Mouse (Mus musculus) right cerebral cortex, postnatal 36 days (tissue): ENCODE measurements around the gene Pla2r1.

ENCODE experiments used
- DNase-seq, 2 experiments: peaks; one replicate each; pipeline ENCODE4 v3.0.0; 2022; ENCODE audit warnings: low spot score in 2 of 2, mixed read lengths in 1 of 2

The Pla2r1 gene

GRCm38 (mm10) chr2:60552902-60553682 is at the start of gene Pla2r1:
Gene Pla2r1, minus strand, starts transcription at chr2:60553308.
- DNase-seq: no peak

GRCm38 (mm10) chr2:60601326-60601725 is 48.2 kb upstream of the Pla2r1 start:
- DNase-seq: no peak

- no peak for DNase-seq
Measured at GRCm38 (mm10) chr2:60600863-60601262, 47.8 kb upstream of the Pla2r1 start.

- DNase-seq: no peak
Measured at GRCm38 (mm10) chr2:60583416-60583815, 30.3 kb upstream of the Pla2r1 start.

GRCm38 (mm10) chr2:60554561-60554960 is 1.5 kb upstream of the Pla2r1 start:
- no peak for DNase-seq

- DNase-seq: no peak
Measured at GRCm38 (mm10) chr2:60552177-60552901, 769 bp downstream of the Pla2r1 start.

- no peak for DNase-seq
Measured at GRCm38 (mm10) chr2:60551673-60552072, 1.4 kb downstream of the Pla2r1 start.

GRCm38 (mm10) chr2:60550521-60550920 is 2.6 kb downstream of the Pla2r1 start:
- no peak for DNase-seq

- DNase-seq: no peak
Measured at GRCm38 (mm10) chr2:60549851-60550250, 3.3 kb downstream of the Pla2r1 start.

GRCm38 (mm10) chr2:60546082-60546481 is 7.0 kb downstream of the Pla2r1 start:
- no peak for DNase-seq

- DNase-seq: no peak
Measured at GRCm38 (mm10) chr2:60544006-60544405, 9.1 kb downstream of the Pla2r1 start.

GRCm38 (mm10) chr2:60541745-60542144 is 11.4 kb downstream of the Pla2r1 start:
- no peak for DNase-seq

GRCm38 (mm10) chr2:60540346-60540745 is 12.8 kb downstream of the Pla2r1 start:
- DNase-seq: no peak

- no peak for DNase-seq
Measured at GRCm38 (mm10) chr2:60538710-60539109, 14.4 kb downstream of the Pla2r1 start.

- no peak for DNase-seq
Measured at GRCm38 (mm10) chr2:60538274-60538673, 14.8 kb downstream of the Pla2r1 start.

GRCm38 (mm10) chr2:60534755-60535154 is 18.4 kb downstream of the Pla2r1 start:
- no peak for DNase-seq

- DNase-seq: no peak
Measured at GRCm38 (mm10) chr2:60533026-60533425, 20.1 kb downstream of the Pla2r1 start.

- DNase-seq: no peak
Measured at GRCm38 (mm10) chr2:60532495-60532894, 20.6 kb downstream of the Pla2r1 start.

- no peak for DNase-seq
Measured at GRCm38 (mm10) chr2:60515817-60516216, 37.3 kb downstream of the Pla2r1 start.

GRCm38 (mm10) chr2:60514863-60515262 is 38.2 kb downstream of the Pla2r1 start:
- no peak for DNase-seq

- DNase-seq: no peak
Measured at GRCm38 (mm10) chr2:60510718-60511117, 42.4 kb downstream of the Pla2r1 start.

- no peak for DNase-seq
Measured at GRCm38 (mm10) chr2:60505145-60505544, 48.0 kb downstream of the Pla2r1 start.

- DNase-seq: no peak
Measured at GRCm38 (mm10) chr2:60504718-60505117, 48.4 kb downstream of the Pla2r1 start.
